Mouse (Mus musculus): Measurements from ENCODE around the gene Lgi1.

Gene Lgi1

DNA sequence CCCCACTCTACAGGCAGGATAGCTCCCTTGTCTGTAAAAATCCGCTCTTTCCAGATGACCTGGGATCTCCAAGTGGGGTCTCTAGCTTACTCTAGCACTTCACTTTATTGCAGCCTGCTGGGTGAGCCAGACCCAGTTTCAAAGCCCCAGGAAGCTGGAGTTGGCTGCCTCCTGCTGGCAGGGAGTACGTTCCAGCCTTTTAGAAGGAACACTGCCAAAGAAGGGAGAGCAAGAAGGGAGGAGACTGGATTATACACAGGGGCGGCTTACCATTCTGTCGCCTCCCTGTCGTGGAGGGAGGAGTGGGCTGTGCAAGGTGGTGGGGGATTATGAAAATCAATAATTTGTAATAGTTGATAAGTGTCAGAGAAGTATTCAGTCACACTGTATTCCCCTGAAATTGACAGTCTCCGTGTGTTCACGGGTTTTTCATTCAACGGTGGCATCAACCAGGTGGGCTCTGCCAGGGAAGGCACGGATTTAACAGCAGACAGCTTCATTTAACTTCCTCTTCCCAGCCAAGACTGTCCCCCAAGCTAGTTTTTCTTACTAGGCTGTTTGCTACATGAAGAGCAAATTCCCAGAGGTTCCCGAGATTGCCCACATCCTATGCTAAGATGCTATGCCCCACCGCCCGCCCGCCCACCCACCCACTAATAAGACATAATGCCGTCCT lies 369 bp upstream of the Lgi1 start:
- no peak for DNase-seq (ENCODE audit: low spot score)

DNA sequence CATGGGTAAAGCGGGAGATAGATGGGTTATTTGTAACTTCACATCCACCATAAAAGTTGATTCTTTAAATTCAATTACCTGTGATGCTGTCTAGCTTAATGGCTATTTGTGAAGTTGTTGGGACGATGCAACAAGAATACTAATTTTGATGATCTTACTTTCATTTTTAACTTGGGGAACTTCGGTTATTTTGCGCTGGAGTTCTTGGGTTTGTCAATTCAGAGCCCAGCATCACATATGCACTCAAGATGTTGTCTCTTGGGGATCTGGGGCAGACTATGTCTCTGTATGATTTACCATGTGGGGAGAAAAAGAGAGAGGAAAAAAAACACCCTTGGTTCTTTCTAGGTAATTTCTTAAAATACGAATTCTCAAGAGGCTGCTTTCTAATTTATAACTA lies 1.4 kb downstream of the Lgi1 start:
- no peak for DNase-seq (ENCODE audit: low spot score)

DNA sequence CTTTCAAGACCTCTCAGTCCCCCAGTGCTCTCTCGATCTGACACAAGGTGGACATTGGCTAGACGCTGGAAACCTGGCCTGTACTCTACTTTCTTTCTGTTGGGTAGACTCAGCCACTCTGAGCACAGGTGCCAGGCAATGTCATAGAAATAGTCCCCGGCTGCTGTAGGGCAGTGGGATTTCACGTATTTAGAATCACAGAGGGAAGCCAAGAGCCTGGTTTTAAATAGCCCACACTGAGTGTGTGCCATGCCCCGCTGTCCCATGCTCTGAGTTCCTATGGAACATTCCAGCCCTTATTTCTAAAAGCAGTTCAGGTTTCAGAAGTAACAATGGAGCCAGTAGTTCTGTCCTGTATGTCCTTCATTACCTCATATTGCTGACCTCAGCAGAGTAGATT lies 3.1 kb downstream of the Lgi1 start:
- no peak for DNase-seq (ENCODE audit: low spot score)

DNA sequence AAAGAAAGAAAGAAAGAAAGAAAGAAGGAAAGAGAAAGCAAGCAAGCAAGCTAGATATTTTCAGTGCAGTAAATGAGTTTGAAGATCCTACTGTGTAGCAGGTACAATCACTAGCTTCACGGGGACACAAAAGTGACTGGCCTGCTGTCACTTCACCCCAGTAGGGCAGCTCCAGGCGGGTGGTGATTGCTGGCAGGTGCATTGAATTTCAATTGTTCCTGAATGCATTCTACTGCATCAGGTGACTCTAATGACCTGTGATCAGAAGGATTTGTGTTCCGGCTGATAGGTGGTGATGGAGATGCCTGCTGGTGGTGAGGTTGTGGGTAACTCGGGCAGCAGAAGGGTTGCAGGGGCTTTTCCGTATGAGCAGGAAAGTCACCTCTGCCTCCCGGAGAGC lies 6.7 kb downstream of the Lgi1 start:
- no peak for DNase-seq (ENCODE audit: low spot score)

DNA sequence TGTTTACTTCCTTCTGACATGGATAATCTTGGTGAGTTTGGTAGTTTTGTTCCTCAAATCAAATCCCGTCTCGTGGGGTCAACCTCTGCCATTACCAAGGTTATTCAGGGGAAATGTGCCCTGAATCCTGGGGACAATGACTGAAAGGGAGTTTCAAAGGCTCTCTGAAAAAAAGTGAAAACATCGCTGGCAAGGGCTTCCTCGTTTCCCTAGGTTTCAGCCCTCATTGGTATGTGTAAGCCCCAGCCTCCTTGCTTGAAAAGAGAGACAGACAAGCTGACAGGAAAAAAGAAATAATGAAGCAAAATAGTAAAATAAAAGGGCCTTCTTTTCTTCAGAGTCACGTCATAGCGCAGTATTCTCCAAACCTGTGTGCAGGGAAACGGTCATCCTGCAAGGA lies 9.5 kb downstream of the Lgi1 start:
- no peak for DNase-seq (ENCODE audit: low spot score)

DNA sequence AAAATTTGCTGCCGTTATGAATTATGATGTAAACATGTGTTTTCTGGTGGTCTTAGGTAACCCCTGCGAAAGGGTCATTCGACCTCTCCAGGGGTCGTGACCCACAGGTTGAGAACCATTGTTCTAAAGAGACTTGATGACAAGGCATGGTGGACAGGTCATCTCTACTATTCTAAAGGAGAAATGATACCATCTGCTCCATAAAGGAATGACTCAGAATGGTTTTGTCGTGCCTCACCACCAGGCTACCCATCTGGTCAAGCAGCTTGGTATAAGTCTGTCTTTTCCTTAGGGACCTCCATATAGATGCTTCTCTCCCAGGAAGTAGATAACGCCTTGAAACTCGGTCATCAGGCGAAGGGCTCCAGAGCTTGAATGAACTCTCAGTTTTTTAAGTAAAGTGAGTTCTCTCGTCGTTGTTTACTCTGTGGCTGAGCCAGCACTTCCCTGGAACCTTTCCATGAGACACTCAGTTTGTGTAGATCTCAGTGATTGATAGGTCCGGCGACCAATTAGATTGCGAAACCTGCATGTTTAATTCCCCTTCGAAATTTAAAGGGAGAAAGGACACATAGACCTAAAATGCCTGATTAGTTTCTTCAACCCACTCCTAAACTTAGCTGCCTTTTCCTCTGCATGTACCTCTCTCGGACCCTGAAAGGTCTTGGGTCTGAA lies 10.5 kb downstream of the Lgi1 start:
- no peak for DNase-seq (ENCODE audit: low spot score)

DNA sequence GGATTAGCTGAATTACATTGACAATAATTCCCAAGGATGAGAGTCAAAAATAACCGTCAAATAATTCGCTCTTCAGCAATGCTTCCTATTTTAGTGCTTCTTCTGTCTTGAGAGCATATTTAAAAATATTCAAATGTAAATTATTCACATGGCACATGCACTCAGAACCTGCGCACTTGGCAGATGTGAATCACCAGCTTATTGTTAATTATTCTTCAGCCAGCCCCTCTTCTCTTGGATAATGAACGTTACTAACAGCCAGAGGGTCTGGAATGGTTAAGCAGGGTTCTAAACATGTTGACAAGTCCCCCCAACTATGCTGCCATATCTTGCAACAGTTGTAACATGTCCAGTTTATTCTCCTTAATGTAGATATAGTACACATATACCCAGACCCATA lies 11.9 kb downstream of the Lgi1 start:
- DNase-seq (ENCODE audit: low spot score) = no peak

DNA sequence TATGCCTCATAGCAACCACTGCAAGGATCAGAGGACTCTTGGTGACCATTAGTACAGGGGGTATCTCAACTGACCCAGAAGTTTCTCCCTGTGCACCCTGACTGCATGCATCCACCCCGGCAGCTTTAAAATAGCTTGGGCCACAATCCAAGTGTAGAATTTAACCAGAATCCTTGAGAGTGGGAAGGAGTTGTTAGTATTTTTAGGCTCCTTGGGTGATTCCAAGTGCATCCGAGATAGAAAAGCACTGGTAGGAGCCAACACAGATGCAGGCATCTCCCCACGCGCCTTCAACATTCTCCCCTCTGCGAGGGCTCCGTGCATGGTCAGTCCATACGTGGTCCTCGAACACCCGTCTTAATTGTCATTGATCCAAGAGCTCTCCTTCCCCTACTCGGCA lies 15.9 kb downstream of the Lgi1 start:
- DNase-seq (ENCODE audit: low spot score) = no peak

DNA sequence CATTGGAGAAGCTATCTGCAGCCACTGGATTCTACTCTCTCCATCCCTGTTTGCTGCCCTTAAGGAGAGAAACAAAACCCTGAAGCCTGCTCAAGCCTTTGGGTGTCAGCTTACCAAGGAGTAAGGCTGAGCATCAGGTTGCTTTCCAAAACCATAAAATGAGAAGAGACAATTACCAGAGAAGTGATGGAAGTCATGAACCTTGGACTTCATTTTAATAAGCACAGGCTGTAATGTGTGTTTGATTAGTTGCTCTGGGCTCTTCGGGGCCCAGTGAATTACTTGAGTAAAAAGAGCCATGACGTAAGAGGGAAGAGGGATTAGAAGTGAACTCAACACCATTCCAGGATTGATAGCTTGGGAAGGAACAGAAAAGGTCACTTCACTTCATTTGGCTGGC lies 18.1 kb downstream of the Lgi1 start:
- no peak for DNase-seq (ENCODE audit: low spot score)

DNA sequence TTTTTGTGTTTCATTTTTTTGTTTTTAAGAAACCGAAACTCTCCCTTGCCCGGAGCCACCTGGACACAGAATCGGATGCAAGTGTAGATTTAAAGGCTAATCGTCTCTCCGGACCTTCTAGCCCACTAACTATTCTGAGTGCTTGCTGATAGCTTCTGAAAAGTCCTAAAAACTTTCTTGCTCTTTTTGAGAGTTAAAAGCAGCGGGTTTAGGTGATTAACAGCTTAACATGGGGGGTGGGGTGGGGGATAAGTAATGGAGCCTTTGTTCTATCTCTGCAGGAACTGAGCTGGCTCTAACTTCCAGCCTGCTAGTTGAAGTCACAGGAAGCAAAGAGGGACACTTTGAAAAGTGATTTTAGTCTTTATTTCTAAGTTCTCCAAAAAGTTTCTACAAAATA lies 24.2 kb downstream of the Lgi1 start:
- DNase-seq (ENCODE audit: low spot score) = no peak

DNA sequence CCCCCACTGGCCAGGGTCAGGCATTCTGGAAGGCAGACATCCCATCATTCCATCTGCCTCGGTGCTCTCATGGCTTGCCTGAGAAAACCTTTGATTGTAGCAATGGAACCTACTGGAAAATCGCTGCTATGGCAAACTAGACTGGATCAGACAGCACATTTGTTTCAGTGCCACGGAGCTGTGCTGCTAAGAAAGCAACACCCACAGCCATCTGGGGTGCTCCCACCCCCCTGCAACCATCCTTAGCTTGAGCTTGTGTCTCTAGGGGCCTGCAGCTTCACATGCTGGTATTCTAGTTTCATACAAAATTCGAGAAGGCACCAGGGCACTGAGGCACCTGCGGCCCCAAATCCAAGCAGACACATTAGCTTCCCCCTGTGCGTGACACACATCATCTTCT lies 27.1 kb downstream of the Lgi1 start:
- no peak for DNase-seq (ENCODE audit: low spot score)

DNA sequence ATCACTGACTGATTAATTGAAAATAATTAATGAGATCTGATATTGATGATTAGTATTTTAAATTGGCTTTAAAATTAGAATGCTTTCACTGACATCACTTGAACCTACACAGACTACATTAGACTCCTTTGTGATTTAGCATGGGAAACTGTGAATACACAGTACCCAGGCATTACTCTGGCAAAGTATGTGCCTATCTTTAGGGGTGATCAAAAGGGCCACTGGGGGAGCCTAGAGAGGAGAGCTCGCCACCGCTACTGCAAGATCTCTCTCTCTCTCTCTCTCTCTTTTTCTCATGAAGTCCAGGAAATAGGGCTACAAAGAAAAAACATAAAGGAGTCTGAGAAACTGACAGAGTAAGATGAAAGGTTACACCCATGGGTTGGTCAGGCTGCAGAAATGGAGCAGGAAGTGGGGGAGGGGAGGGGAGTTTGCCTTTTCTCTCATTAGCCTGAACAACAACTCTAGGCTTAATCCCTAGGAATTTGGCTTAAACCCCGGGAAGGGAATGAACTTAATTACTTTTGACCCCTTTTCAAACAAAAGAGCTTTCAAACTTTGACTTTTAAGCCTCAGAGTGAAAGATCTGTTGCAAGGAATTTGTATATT lies 33.8 kb downstream of the Lgi1 start:
- DNase-seq (ENCODE audit: low spot score) = no peak

DNA sequence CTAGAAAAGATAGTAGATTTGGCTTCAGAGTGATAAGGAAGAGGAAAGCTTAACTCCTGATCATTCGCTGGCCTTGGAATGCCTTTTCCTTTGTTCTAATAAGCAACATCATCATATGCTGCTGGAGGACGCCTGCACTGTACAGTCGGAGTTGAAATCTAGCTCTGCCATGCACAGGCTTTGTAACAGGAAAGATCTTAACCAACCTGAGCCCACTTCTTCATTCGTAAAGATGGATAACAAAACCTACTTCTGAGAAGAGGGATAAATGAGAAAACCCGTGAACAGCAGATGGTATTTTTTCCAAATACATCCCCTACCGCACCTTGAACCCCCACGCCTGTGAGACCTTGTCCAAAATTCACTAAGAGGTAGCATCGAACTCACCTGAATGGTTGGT lies 43.8 kb downstream of the Lgi1 start:
- DNase-seq (ENCODE audit: low spot score) = no peak

DNA sequence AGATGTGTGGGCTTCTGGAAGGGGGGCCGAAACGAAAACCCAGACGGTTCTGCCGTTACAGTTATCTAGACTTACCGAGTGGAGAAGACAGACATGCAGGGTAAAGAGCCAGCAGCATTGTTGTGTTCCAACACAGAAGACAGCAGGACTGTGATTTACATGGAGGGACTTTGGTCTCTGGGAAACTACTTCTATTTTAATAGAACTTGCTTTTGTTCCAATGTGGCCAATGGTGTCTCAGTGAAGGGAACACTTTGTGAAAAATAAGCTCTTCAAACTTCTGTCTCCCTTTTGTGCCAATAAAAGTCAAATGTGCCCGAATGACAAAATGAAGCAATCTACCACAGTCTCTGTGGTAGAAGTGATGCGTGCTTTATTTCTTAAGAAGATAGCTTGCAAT lies 50.8 kb downstream of the Lgi1 start:
- DNase-seq (ENCODE audit: low spot score) = no peak

DNA sequence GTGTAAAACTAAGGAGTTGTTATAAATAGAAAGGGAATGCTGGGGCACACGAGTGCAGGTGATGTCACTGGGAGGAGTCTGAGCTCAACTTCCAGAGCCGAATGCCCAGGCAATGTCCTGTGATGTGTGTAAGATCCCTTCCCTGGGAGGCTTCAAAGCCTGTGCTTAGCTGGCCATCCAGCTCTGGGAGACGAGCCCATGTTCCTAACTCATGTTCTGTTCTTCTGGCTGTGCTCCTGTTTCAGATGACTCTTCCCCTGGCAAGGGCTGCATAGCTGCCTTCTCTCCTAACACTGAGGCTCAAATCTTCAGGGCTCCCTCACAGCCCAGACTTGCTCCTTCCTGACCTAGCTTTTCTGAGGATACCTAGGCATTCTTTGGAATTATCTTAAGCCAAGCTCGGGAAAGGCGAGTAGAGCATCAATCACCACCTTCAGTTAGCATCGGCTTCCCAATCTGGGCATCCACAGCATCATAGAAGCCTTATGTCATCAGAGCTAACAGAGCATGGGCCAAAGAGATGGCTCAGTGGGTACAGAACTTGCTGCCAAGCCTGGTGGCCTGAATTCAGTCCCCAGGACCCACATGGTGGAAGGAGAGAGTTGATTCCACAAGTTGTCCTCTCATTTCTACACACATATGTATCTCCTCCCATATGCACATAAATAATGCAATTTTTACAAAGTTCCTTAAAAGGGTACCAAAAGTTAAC lies 52.4 kb downstream of the Lgi1 start:
- no peak for DNase-seq (ENCODE audit: low spot score)

DNA sequence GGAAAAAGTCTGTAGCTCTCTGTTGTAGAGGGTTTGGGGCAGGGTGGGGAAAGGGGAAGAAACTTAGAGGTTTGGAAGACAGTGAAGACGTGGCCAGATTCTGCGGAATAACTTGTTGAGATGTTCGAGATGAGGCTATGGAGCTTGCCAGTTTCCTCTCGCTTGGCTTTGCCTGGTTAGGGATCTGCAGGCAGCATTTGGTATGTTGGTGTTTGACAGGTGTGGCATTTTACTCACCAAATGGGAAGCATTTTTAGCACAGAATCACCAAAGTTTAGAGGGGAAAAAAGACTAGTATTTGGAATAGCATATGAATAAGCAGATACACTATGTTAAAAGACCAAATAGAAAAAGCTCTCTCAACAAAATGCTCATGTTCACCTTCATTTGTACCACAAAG lies 54.0 kb downstream of the Lgi1 start:
- no peak for DNase-seq (ENCODE audit: low spot score)

DNA sequence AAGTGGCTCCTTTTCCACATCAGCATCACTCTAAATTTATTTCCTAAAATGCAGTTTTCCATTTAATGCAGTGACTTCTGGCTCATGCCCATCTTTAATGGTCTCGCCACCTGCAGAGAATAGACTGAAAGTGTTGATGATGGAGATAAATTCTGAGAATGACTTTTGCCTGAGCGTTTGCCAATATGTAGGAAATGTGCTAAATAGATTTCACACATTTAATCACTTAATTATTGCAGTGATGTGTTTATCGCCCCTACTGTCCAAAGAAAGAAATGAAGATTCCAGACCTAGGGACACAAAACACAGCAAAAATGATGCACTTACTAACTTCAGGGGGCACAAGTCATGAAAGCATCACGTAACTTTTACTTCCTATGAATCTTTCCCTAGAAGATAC lies 54.8 kb downstream of the Lgi1 start:
- no peak for DNase-seq (ENCODE audit: low spot score)

DNA sequence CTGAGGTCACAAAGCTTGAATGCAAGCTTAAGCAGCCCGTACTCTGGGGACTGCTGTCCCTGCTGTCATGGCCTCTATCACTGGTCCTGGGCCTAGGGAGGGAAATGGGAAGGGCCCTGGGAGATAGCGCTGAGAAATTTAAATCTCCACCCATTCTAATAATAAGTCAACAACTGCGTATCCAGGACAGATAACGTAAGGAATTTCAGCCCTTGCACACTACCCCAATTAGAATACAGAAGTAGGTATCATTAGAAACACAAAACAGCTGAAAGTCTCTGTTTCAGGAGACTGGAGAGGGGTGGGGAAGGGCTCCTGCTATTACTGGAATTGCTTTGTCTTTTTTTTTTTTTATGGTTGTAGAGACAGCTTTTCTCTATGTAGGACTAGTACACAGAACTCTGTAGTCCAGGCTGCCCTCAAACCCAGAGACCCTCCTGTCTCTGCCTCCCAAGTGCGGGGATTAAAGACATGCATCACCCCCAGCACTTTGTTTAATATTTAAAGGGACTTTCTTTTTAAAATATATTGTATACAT lies 56.4 kb downstream of the Lgi1 start:
- no peak for DNase-seq (ENCODE audit: low spot score)

DNA sequence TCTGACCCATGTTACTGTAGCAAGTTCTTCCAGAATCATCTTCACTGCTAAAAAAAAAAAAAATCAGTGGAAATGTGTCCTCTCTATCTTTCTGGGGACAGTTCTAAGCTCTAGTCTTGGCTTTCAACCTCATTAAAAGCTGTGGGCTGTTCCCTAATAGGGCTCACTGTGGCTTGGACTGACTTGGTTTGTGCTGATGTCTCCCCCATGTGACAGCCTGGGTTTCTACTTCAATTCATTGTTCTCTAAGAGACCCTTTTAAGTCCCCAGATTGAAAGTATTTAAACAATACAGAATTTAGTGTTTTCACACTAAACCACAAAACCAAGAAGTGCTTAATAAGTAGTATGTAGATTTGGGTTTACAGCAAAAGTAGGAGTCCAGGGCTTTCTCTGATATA lies 59.4 kb downstream of the Lgi1 start:
- no peak for DNase-seq (ENCODE audit: low spot score)

DNA sequence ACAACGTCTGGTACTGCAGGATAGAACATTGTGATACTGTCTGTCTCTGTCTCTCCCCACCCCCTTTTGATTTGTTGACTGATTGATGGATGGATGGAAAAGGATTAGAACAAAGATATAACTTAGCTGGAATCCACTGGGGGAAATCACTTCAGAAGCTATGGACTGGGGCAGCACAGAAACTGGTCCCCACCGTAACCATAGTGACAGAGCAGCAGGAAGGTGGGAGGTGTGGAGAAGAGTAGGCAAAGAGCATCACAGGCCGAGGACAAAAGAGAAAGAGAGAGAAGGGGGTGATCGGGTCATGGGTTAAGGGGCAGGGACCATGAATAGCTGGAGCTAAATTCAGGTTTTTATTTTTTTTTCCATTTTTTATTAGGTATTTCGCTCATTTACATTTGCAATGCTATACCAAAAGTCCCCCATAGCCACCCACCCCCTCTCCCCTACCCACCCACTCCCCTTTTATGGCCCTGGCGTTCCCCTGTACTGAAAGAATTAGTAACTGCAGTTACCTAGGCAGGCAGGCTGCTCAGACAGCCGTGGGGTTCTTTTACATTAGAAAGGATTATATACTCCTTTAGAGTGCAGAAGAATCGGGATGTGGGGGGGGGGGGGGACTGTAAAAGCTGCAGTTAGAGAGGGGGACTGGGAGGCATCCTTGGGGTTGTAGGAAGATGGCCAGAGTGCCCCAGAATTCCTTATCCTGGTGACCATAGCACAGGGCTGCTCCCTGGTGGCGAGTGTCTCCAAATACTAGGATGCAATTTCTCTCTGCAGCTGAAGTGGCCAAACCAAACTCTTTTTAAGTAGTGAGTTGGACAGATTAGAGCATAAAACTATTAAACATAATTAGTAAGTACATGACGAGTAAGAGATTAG lies 60.1 kb downstream of the Lgi1 start:
- no peak for DNase-seq (ENCODE audit: low spot score)

DNA sequence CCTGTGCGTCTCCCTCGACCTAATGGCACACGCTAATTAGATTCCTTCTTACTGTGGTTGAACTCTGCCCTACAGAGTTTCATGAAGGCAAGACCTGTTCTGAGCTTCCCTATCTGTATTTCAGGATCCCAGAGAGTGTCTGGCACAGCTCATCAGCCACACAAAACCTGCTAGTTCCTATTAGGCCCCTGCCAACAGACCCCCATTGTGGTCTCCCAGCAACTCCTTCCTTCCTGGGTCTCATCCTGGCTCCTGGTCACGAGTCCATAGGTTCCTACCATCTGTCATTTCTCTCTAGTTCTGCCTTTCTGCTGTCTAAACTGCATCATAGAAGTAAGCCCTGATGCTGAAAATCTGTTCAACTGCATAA lies 60.7 kb downstream of the Lgi1 start:
- no peak for DNase-seq (ENCODE audit: low spot score)

DNA sequence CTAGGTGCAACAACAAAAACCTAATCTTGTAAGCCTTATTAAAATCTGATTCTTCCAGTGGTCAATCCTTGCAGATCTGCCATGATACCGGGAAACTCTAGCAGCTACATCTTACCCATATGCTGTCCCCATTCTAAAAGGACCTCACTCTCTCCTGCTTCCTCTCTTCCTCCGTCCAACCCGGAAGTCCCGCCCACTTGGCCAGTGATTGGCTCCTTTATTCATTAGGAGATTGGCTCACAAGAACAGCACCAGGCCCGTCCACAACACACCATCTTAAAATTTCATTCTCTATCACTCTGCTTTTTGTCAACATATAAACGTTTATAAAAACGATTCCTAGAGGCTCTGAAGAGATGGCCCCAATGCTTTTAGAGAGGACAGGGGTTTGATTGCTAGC lies 61.5 kb downstream of the Lgi1 start:
- no peak for DNase-seq (ENCODE audit: low spot score)

All from urinary bladder, postnatal 10 days (tissue).